Mouse (Mus musculus): Measurements from ENCODE around the gene Magi1. TPM values are rescaled to one million over a fixed set of nuclear protein-coding genes. Genes with fewer than 3 reads are reported as not detected.

Gene Magi1
- polyA plus RNA-seq, 1 experiment from 2014 or later, result 36.2 TPM

GRCm38 (mm10) chr6:94092969-94093597, 190.6 kb downstream of the Magi1 start:
- Histone ChIP-seq H3K27me3 (replicated peaks; ENCODE audit: control insufficient read depth, insufficient read depth, low read length) (no peaks in the 10 kb centered on the region), H3K9me3 (ENCODE audit: control insufficient read depth, low read length) (no peaks in the 10 kb centered on the region), H3K4me1 (replicated peaks; ENCODE audit: control insufficient read depth, insufficient read depth, low read length) (no peaks in the 10 kb centered on the region), H3K36me3 (ENCODE audit: control insufficient read depth, insufficient read depth) (no peaks in the 10 kb centered on the region), H3K9ac (replicated peaks; ENCODE audit: low read depth, low read length) (no peak overlapping the region), H3K4me2 (ENCODE audit: low read length) (no peak overlapping the region), H3K4me3 (replicated peaks; ENCODE audit: low read length) (no peak overlapping the region), H3K27ac (ENCODE audit: low read length) (no peak overlapping the region)
- WGBS, result 51% methylated on average over 7 of the region's 8 CpGs
- ATAC-seq, result no peak

GRCm38 (mm10) chr6:94092500-94092899, 191.2 kb downstream of the Magi1 start:
- no peak overlapping the region for H3K4me2 ChIP-seq (ENCODE audit: low read length)
- no peak for ATAC-seq
- WGBS, result 92% methylated on average over 4 of the region's 4 CpGs

DNA sequence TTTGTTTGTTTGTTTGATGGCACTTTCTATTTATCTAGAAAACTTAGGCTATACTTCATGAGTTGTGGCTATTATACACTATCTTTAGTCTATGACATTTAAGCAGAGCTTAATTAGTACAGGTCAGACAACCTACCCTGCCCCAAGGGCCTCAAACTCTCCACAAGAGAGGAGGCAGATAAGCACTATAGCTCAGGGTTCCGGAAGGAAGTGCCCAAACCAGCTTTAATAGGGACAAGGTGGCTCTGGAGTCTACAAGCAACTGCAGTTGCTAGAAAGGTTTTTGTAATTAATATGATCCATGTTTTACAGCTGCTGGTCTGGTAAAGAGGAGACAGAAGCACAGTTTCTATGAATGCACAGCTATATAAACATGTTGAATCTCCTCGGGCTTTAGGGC, 196.9 kb downstream of the Magi1 start:
- H3K9me3 ChIP-seq (ENCODE audit: control insufficient read depth, low read length), result no peaks in the 10 kb centered on the region
- ATAC-seq, result no peak
- no peak overlapping the region for H3K4me2 ChIP-seq (ENCODE audit: low read length)
- no peak overlapping the region for H3K4me3 ChIP-seq (replicated peaks; ENCODE audit: low read length)
- no peaks in the 10 kb centered on the region for H3K36me3 ChIP-seq (ENCODE audit: control insufficient read depth, insufficient read depth)
- no peak overlapping the region for H3K9ac ChIP-seq (replicated peaks; ENCODE audit: low read depth, low read length)
- H3K4me1 ChIP-seq (replicated peaks; ENCODE audit: control insufficient read depth, insufficient read depth, low read length), result peaks cover 3% of the 10 kb centered on the region; the same call in 1 of the 2 replicates
- 65% methylated on average over 2 of the region's 2 CpGs for WGBS
- no peaks in the 10 kb centered on the region for H3K27me3 ChIP-seq (replicated peaks; ENCODE audit: control insufficient read depth, insufficient read depth, low read length)
- H3K27ac ChIP-seq (ENCODE audit: low read length), result no peak overlapping the region

More at GRCm38 (mm10) chr6:94092500-94092899, 191.2 kb downstream of the Magi1 start:
- Histone ChIP-seq H3K27ac (ENCODE audit: low read length) (no peak overlapping the region), H3K9ac (replicated peaks; ENCODE audit: low read depth, low read length) (no peak overlapping the region), H3K36me3 (ENCODE audit: control insufficient read depth, insufficient read depth) (no peaks in the 10 kb centered on the region), H3K4me1 (replicated peaks; ENCODE audit: control insufficient read depth, insufficient read depth, low read length) (no peaks in the 10 kb centered on the region), H3K9me3 (ENCODE audit: control insufficient read depth, low read length) (no peaks in the 10 kb centered on the region), H3K27me3 (replicated peaks; ENCODE audit: control insufficient read depth, insufficient read depth, low read length) (no peaks in the 10 kb centered on the region), H3K4me3 (replicated peaks; ENCODE audit: low read length) (no peak overlapping the region)

- no peak overlapping the region for H3K4me3 ChIP-seq (replicated peaks; ENCODE audit: low read length)
- H3K27me3 ChIP-seq (replicated peaks; ENCODE audit: control insufficient read depth, insufficient read depth, low read length), result no peaks in the 10 kb centered on the region
- H3K4me1 ChIP-seq (replicated peaks; ENCODE audit: control insufficient read depth, insufficient read depth, low read length), result peaks cover 5% of the 10 kb centered on the region; the same call in 1 of the 2 replicates
- H3K9me3 ChIP-seq (ENCODE audit: control insufficient read depth, low read length), result no peaks in the 10 kb centered on the region
- H3K36me3 ChIP-seq (ENCODE audit: control insufficient read depth, insufficient read depth), result no peaks in the 10 kb centered on the region
- WGBS, result 6% methylated on average over 5 of the region's 5 CpGs
- no peak overlapping the region for H3K4me2 ChIP-seq (ENCODE audit: low read length)
- ATAC-seq, result peak; percentile 57
- no peak overlapping the region for H3K9ac ChIP-seq (replicated peaks; ENCODE audit: low read depth, low read length)
- H3K27ac ChIP-seq (ENCODE audit: low read length), result no peak overlapping the region
Observed at GRCm38 (mm10) chr6:94084752-94085151, 199.0 kb downstream of the Magi1 start.

GRCm38 (mm10) chr6:94083459-94083858, 200.3 kb downstream of the Magi1 start:
- Histone ChIP-seq H3K9me3 (ENCODE audit: control insufficient read depth, low read length) (no peaks in the 10 kb centered on the region), H3K36me3 (ENCODE audit: control insufficient read depth, insufficient read depth) (no peaks in the 10 kb centered on the region), H3K9ac (replicated peaks; ENCODE audit: low read depth, low read length) (no peak overlapping the region), H3K4me2 (ENCODE audit: low read length) (no peak overlapping the region), H3K27me3 (replicated peaks; ENCODE audit: control insufficient read depth, insufficient read depth, low read length) (no peaks in the 10 kb centered on the region), H3K4me3 (replicated peaks; ENCODE audit: low read length) (no peak overlapping the region), H3K4me1 (replicated peaks; ENCODE audit: control insufficient read depth, insufficient read depth, low read length) (peaks cover 7% of the 10 kb centered on the region; the same call in 1 of the 2 replicates), H3K27ac (ENCODE audit: low read length) (no peak overlapping the region)
- ATAC-seq, result no peak
- WGBS, result 92% methylated on average over 7 of the region's 7 CpGs

DNA sequence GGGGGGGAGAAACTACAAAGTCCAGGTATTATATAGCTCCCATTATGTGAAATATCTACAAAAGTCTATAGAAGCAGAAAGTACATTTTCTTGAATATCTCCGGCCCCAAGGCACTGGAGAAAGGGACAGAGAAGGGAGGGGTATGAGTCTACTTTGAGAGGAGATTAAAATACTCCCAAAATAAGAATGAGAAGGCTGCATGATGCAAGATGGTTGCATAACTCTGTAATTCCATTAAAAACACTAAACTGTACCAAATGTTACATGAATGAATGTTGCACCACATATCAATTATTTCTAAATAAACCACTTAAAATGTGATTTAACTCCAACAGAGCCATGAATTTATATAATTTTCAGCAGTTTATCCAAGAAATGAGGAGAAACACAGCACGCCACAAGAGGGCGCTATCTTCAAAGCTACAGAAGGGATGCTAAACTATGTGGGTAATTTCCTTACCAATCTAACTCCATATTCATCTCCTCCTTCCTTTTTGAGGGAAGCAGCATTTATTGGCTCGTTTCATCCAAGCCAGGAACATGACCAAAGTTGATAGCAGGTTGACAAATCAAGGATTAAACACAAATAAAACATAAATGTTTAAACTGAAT, 202.7 kb downstream of the Magi1 start:
- no peaks in the 10 kb centered on the region for H3K27me3 ChIP-seq (replicated peaks; ENCODE audit: control insufficient read depth, insufficient read depth, low read length)
- H3K4me2 ChIP-seq (ENCODE audit: low read length), result no peak overlapping the region
- H3K27ac ChIP-seq (ENCODE audit: low read length), result no peak overlapping the region
- no peaks in the 10 kb centered on the region for H3K36me3 ChIP-seq (ENCODE audit: control insufficient read depth, insufficient read depth)
- no peak overlapping the region for H3K4me3 ChIP-seq (replicated peaks; ENCODE audit: low read length)
- peaks cover 7% of the 10 kb centered on the region; the same call in 1 of the 2 replicates for H3K4me1 ChIP-seq (replicated peaks; ENCODE audit: control insufficient read depth, insufficient read depth, low read length)
- no peaks in the 10 kb centered on the region for H3K9me3 ChIP-seq (ENCODE audit: control insufficient read depth, low read length)
- 11% methylated on average over 4 of the region's 4 CpGs for WGBS
- peak; percentile 36; the same call in 1 of the 2 replicates for ATAC-seq
- no peak overlapping the region for H3K9ac ChIP-seq (replicated peaks; ENCODE audit: low read depth, low read length)

DNA sequence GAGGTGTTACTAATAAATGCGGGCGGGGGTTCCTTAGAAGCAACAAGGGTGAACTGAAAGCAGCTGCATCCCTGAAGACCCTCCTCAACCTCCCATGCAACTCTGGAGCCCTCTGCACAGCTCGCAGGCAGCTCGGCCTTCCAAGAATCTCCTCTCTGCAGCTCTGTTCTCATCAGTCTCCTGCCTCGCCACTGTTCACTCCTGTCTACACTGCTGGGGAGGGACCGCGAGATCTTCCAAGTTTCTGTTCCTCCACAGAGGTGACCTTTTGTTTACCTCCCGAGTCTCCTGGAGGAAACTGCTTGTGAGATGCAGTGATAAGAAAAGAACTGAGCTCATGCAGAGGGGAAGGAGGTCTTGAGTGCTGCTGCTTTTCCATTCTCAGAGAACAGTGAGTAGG, 204.8 kb downstream of the Magi1 start:
- H3K9me3 ChIP-seq (ENCODE audit: control insufficient read depth, low read length), result no peaks in the 10 kb centered on the region
- H3K4me1 ChIP-seq (replicated peaks; ENCODE audit: control insufficient read depth, insufficient read depth, low read length), result peaks cover 12% of the 10 kb centered on the region
- no peak for ATAC-seq
- no peak overlapping the region for H3K4me2 ChIP-seq (ENCODE audit: low read length)
- H3K27me3 ChIP-seq (replicated peaks; ENCODE audit: control insufficient read depth, insufficient read depth, low read length), result no peaks in the 10 kb centered on the region
- H3K4me3 ChIP-seq (replicated peaks; ENCODE audit: low read length), result no peak overlapping the region
- no peaks in the 10 kb centered on the region for H3K36me3 ChIP-seq (ENCODE audit: control insufficient read depth, insufficient read depth)
- 32% methylated on average over 8 of the region's 8 CpGs for WGBS
- 0 out of 2 replicates have a peak overlapping the region, but pooled peaks have one; percentile 12 for H3K9ac ChIP-seq (replicated peaks; ENCODE audit: low read depth, low read length)
- H3K27ac ChIP-seq (ENCODE audit: low read length), result no peak overlapping the region

GRCm38 (mm10) chr6:94077013-94077412, 206.7 kb downstream of the Magi1 start:
- WGBS, result 95% methylated on average over 3 of the region's 3 CpGs
- Histone ChIP-seq H3K4me3 (replicated peaks; ENCODE audit: low read length) (no peak overlapping the region), H3K27me3 (replicated peaks; ENCODE audit: control insufficient read depth, insufficient read depth, low read length) (no peaks in the 10 kb centered on the region), H3K27ac (ENCODE audit: low read length) (no peak overlapping the region), H3K4me2 (ENCODE audit: low read length) (no peak overlapping the region), H3K36me3 (ENCODE audit: control insufficient read depth, insufficient read depth) (no peaks in the 10 kb centered on the region), H3K9ac (replicated peaks; ENCODE audit: low read depth, low read length) (no peak overlapping the region), H3K9me3 (ENCODE audit: control insufficient read depth, low read length) (no peaks in the 10 kb centered on the region), H3K4me1 (replicated peaks; ENCODE audit: control insufficient read depth, insufficient read depth, low read length) (peaks cover 9% of the 10 kb centered on the region)
- no peak for ATAC-seq

- WGBS, result 98% methylated on average over 4 of the region's 4 CpGs
- Histone ChIP-seq H3K9ac (replicated peaks; ENCODE audit: low read depth, low read length) (no peak overlapping the region), H3K27ac (ENCODE audit: low read length) (no peak overlapping the region), H3K27me3 (replicated peaks; ENCODE audit: control insufficient read depth, insufficient read depth, low read length) (no peaks in the 10 kb centered on the region), H3K9me3 (ENCODE audit: control insufficient read depth, low read length) (no peaks in the 10 kb centered on the region), H3K4me2 (ENCODE audit: low read length) (no peak overlapping the region), H3K4me1 (replicated peaks; ENCODE audit: control insufficient read depth, insufficient read depth, low read length) (peaks cover 7% of the 10 kb centered on the region), H3K4me3 (replicated peaks; ENCODE audit: low read length) (no peak overlapping the region), H3K36me3 (ENCODE audit: control insufficient read depth, insufficient read depth) (no peaks in the 10 kb centered on the region)
- no peak for ATAC-seq
Observed at GRCm38 (mm10) chr6:94075990-94076389, 207.7 kb downstream of the Magi1 start.

Measured in forebrain, embryonic 16.5 days (tissue).